Mouse (Mus musculus) stomach, embryonic 14.5 days (tissue): Measurements from ENCODE around the gene Bclaf1. TPM values are rescaled to one million over a fixed set of nuclear protein-coding genes. Genes with fewer than 3 reads are reported as not detected.

Experiments
- ATAC-seq: fragments of 200-750 bp; cut with Nextera tagmentation; 2 replicates; pipeline ENCODE4 v1.8.0; 2017; ENCODE audit warnings: low read depth, moderate TSS enrichment; ENCODE audit not compliant: insufficient number of reproducible peaks, insufficient read depth, low FRiP score
- H3K27ac ChIP-seq: fragments of 300-500 bp; sonication (generic); 2 replicates; pipeline ENCODE4 v1.5.1; 2014; ENCODE audit warnings: mild to moderate bottlenecking, low read length, moderate library complexity, mixed read lengths
- H3K27me3 ChIP-seq: fragments of 300-500 bp; sonication (generic); 2 replicates; pipeline ENCODE4 v1.6.1; 2014; ENCODE audit warnings: low read length, control low read depth, mixed read lengths; ENCODE audit not compliant: control insufficient read depth, insufficient read depth
- H3K36me3 ChIP-seq: fragments of 300-500 bp; sonication (generic); 2 replicates; pipeline ENCODE4 v1.6.1; 2014; ENCODE audit warnings: mild to moderate bottlenecking, control low read depth, low read length, moderate library complexity, mixed read lengths; ENCODE audit not compliant: control insufficient read depth, insufficient read depth
- H3K4me1 ChIP-seq: fragments of 300-500 bp; sonication (generic); 2 replicates; pipeline ENCODE4 v1.6.1; 2014; ENCODE audit warnings: low read length, control low read depth, mixed read lengths; ENCODE audit not compliant: control insufficient read depth, insufficient read depth
- H3K4me2 ChIP-seq: fragments of 300-500 bp; sonication (generic); replicated peaks from 2 replicates; pipeline ENCODE4 v1.6.1; 2014; ENCODE audit warnings: low read depth, low read length, control low read depth
- H3K4me3 ChIP-seq: fragments of 300-500 bp; sonication (generic); 2 replicates; pipeline ENCODE4 v1.5.1; 2014; ENCODE audit warnings: low read depth, low read length, control low read depth
- H3K9ac ChIP-seq: fragments of 300-500 bp; sonication (generic); replicated peaks from 2 replicates; pipeline ENCODE4 v1.6.1; 2014; ENCODE audit warnings: low read depth, mild to moderate bottlenecking, control low read depth, low read length, moderate library complexity, mixed read lengths
- H3K9me3 ChIP-seq: fragments of 300-500 bp; sonication (generic); 2 replicates; pipeline ENCODE4 v1.6.1; 2016; ENCODE audit warnings: low read depth, low read length, control low read depth; ENCODE audit not compliant: control insufficient read depth
- WGBS: fragments of 180-500 bp; shearing (Covaris S2); extraction: QIAGEN DNeasy Blood & Tissue Kit; methylation state at CpG from one replicate; pipeline ENCODE4 v1.1.7; 2014; 5-methylcytosine and 5-hydroxymethylcytosine counted together
- polyA plus RNA-seq: library from polyadenylated mRNA; unstranded; fragments of >200 nt; fragmentation: Nextera tagmentation; extraction: Ambion mirVana; gene quantifications from 2 replicates; pipeline ENCODE4 v1.2.1, GENCODE M21; 2014

The Bclaf1 gene
- polyA plus RNA-seq = 146 and 149 TPM in 2 replicates

- peak within 1 kb of the TSS; percentile 93 for H3K9ac ChIP-seq
- H3K36me3 ChIP-seq = no peaks in the 10 kb centered on the region
- H3K9me3 ChIP-seq = no peaks in the 10 kb centered on the region
- peak within 1 kb of the TSS; percentile 92 for H3K4me3 ChIP-seq
- H3K27ac ChIP-seq = peak within 1 kb of the TSS; percentile 98
- H3K27me3 ChIP-seq = no peaks in the 10 kb centered on the region
- peak within 1 kb of the TSS; percentile 57 for H3K4me2 ChIP-seq
- ATAC-seq = peak; percentile 99
- WGBS = under 1% methylated on average over 83 of the region's 84 CpGs
- H3K4me1 ChIP-seq = peaks cover 9% of the 10 kb centered on the region; the same call in 1 of the 2 replicates
Measured at GRCm38 (mm10) chr10:20311918-20312735, at the start of gene Bclaf1. Gene Bclaf1 (plus strand): TSS chr10:20312469.

GRCm38 (mm10) chr10:20262896-20263295, 49.4 kb upstream of the Bclaf1 start:
- ATAC-seq = no peak
- Histone ChIP-seq H3K4me2 (no peak overlapping the region), H3K27ac (no peak overlapping the region), H3K4me1 (no peaks in the 10 kb centered on the region), H3K27me3 (no peaks in the 10 kb centered on the region), H3K9me3 (no peaks in the 10 kb centered on the region), H3K36me3 (no peaks in the 10 kb centered on the region), H3K9ac (no peak overlapping the region), H3K4me3 (no peak overlapping the region)
- WGBS = 82% methylated on average over 6 of the region's 6 CpGs

GRCm38 (mm10) chr10:20264479-20264878, 47.8 kb upstream of the Bclaf1 start:
- no peak for ATAC-seq
- no peaks in the 10 kb centered on the region for H3K36me3 ChIP-seq
- H3K27me3 ChIP-seq = no peaks in the 10 kb centered on the region
- WGBS = 92% methylated on average over 7 of the region's 7 CpGs
- no peaks in the 10 kb centered on the region for H3K9me3 ChIP-seq
- H3K9ac ChIP-seq = no peak overlapping the region
- H3K4me2 ChIP-seq = no peak overlapping the region
- no peak overlapping the region for H3K27ac ChIP-seq
- H3K4me3 ChIP-seq = no peak overlapping the region
- H3K4me1 ChIP-seq = no peaks in the 10 kb centered on the region

GRCm38 (mm10) chr10:20267032-20267431, 45.2 kb upstream of the Bclaf1 start:
- Histone ChIP-seq H3K4me2 (no peak overlapping the region), H3K27me3 (no peaks in the 10 kb centered on the region), H3K27ac (no peak overlapping the region), H3K4me3 (no peak overlapping the region), H3K9ac (no peak overlapping the region), H3K9me3 (no peaks in the 10 kb centered on the region), H3K4me1 (no peaks in the 10 kb centered on the region), H3K36me3 (no peaks in the 10 kb centered on the region)
- 69% methylated on average over 10 of the region's 10 CpGs for WGBS
- no peak for ATAC-seq

- Histone ChIP-seq H3K4me1 (no peaks in the 10 kb centered on the region), H3K36me3 (no peaks in the 10 kb centered on the region), H3K4me3 (no peak overlapping the region), H3K4me2 (no peak overlapping the region), H3K9ac (no peak overlapping the region), H3K27me3 (no peaks in the 10 kb centered on the region), H3K27ac (no peak overlapping the region), H3K9me3 (no peaks in the 10 kb centered on the region)
- no peak for ATAC-seq
- 69% methylated on average over 7 of the region's 7 CpGs for WGBS
Measured at GRCm38 (mm10) chr10:20268945-20269344, 43.3 kb upstream of the Bclaf1 start.

GRCm38 (mm10) chr10:20272380-20272779, 39.9 kb upstream of the Bclaf1 start:
- no peaks in the 10 kb centered on the region for H3K36me3 ChIP-seq
- 78% methylated on average over 5 of the region's 5 CpGs for WGBS
- no peak overlapping the region for H3K4me2 ChIP-seq
- H3K27ac ChIP-seq = no peak overlapping the region
- ATAC-seq = no peak
- H3K27me3 ChIP-seq = no peaks in the 10 kb centered on the region
- no peak overlapping the region for H3K9ac ChIP-seq
- H3K4me3 ChIP-seq = no peak overlapping the region
- no peaks in the 10 kb centered on the region for H3K9me3 ChIP-seq
- no peaks in the 10 kb centered on the region for H3K4me1 ChIP-seq

GRCm38 (mm10) chr10:20273278-20273677, 39.0 kb upstream of the Bclaf1 start:
- no peaks in the 10 kb centered on the region for H3K9me3 ChIP-seq
- 58% methylated on average over 15 of the region's 15 CpGs for WGBS
- ATAC-seq = no peak

GRCm38 (mm10) chr10:20274022-20274421, 38.2 kb upstream of the Bclaf1 start:
- no peak overlapping the region for H3K4me2 ChIP-seq
- no peaks in the 10 kb centered on the region for H3K27me3 ChIP-seq
- H3K4me1 ChIP-seq = no peaks in the 10 kb centered on the region
- H3K4me3 ChIP-seq = no peak overlapping the region
- H3K27ac ChIP-seq = no peak overlapping the region
- ATAC-seq = no peak
- H3K9ac ChIP-seq = no peak overlapping the region
- H3K36me3 ChIP-seq = no peaks in the 10 kb centered on the region
- WGBS = 86% methylated on average over 9 of the region's 9 CpGs
- H3K9me3 ChIP-seq = no peaks in the 10 kb centered on the region

More at GRCm38 (mm10) chr10:20273278-20273677, 39.0 kb upstream of the Bclaf1 start:
- Histone ChIP-seq H3K4me1 (no peaks in the 10 kb centered on the region), H3K9ac (no peak overlapping the region), H3K27me3 (no peaks in the 10 kb centered on the region), H3K27ac (no peak overlapping the region), H3K36me3 (no peaks in the 10 kb centered on the region), H3K4me3 (no peak overlapping the region), H3K4me2 (no peak overlapping the region)
